In the genomic region with DNA sequence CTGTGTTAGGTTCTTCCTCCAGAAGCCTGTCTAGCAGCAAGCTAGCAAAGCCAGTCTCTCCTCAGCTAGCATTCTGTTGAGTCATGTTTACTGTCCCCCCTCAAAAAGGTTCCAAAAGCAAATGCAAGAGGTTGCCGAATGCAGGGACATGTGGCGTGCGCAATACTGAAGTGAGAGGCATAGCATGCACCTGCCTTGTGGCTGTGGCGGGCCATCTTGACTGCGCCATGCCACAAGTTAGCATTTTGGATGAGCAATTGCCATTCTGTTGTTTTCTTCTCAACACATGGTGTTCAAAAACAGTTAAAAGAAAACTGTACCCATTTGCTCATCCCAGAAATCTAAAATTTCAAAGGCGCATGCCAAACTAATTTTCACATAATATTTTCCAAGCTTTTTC, we compare ENCODE assay signal across 30 mouse cellular contexts.
DNase-seq lines count a peak whose midpoint lies in the region; ATAC-seq lines count a peak whose summit lies in the region.
"Had no signal": no experiment of that assay in that cellular context is flagged by ENCODE, and none has a peak within 500 bp of the region (broad histone marks: within the 10 kb centered on the region; RNA-seq: fewer than 3 reads in every experiment).

No protein-coding gene starts in this region.

- peak; percentile 27; the same call in 1 of the 2 replicates for ATAC-seq in forebrain, embryonic 15.5 days (replicated peaks)
- ATAC-seq in forebrain, embryonic 16.5 days: peak; percentile 65
- ATAC-seq: activated CD4-positive, CD25-positive, alpha-beta regulatory T cell, adult 4 months; CD4-positive, CD25-positive, alpha-beta regulatory T cell, adult 4 months; hindbrain, postnatal 0 days; inflammation-experienced regulatory T-cells, adult 6 months; intestine, embryonic 16.5 days had no signal

- no peaks in the 10 kb centered on the region for H3K9me3 ChIP-seq in forebrain, embryonic 15.5 days
- no peaks in the 10 kb centered on the region for H3K9me3 ChIP-seq in forebrain, embryonic 10.5 days
- no peaks in the 10 kb centered on the region for H3K9me3 ChIP-seq in forebrain, embryonic 16.5 days (ENCODE audit: control insufficient read depth, low read length)
- H3K9me3 ChIP-seq: embryonic facial prominence, embryonic 10.5 days; embryonic facial prominence, embryonic 13.5 days; heart, embryonic 10.5 days; heart, embryonic 13.5 days had no signal

- H3K4me1 ChIP-seq in forebrain, embryonic 15.5 days: peaks cover 38% of the 10 kb centered on the region
- H3K4me1 ChIP-seq in forebrain, embryonic 10.5 days: 0 out of 2 replicates have a peak, but pooled peaks cover 3% of the 10 kb centered on the region
- H3K4me1 ChIP-seq in forebrain, embryonic 16.5 days (replicated peaks; ENCODE audit: control insufficient read depth, insufficient read depth, low read length): peaks cover 18% of the 10 kb centered on the region
- H3K4me1 ChIP-seq: embryonic facial prominence, embryonic 13.5 days had no signal

- H3K27me3 ChIP-seq in forebrain, embryonic 15.5 days: no peaks in the 10 kb centered on the region
- no peaks in the 10 kb centered on the region for H3K27me3 ChIP-seq in forebrain, embryonic 10.5 days (ENCODE audit: poor library complexity, severe bottlenecking)
- H3K27me3 ChIP-seq in forebrain, embryonic 16.5 days (replicated peaks; ENCODE audit: control insufficient read depth, insufficient read depth, low read length): no peaks in the 10 kb centered on the region
- H3K27me3 ChIP-seq: embryonic facial prominence, embryonic 13.5 days; heart, embryonic 13.5 days had no signal

- WGBS in forebrain, embryonic 15.5 days: 72% methylated on average over 6 of the region's 6 CpGs
- WGBS in forebrain, embryonic 10.5 days: 99% methylated on average over 6 of the region's 6 CpGs
- 69% methylated on average over 6 of the region's 6 CpGs for WGBS in forebrain, embryonic 16.5 days

- H3K4me3 ChIP-seq in forebrain, embryonic 15.5 days: no peak overlapping the region
- H3K4me3 ChIP-seq in forebrain, embryonic 10.5 days: no peak overlapping the region
- no peak overlapping the region for H3K4me3 ChIP-seq in forebrain, embryonic 16.5 days (replicated peaks; ENCODE audit: low read length)
- H3K4me3 ChIP-seq: embryonic facial prominence, embryonic 10.5 days; embryonic facial prominence, embryonic 13.5 days; erythroblast, embryonic 14.5 days; heart, adult 2 months; heart, embryonic 10.5 days; heart, embryonic 13.5 days had no signal

- no peaks in the 10 kb centered on the region for H3K36me3 ChIP-seq in forebrain, embryonic 15.5 days
- H3K36me3 ChIP-seq in forebrain, embryonic 10.5 days (replicated peaks): no peaks in the 10 kb centered on the region
- no peaks in the 10 kb centered on the region for H3K36me3 ChIP-seq in forebrain, embryonic 16.5 days (ENCODE audit: control insufficient read depth, insufficient read depth)
- H3K36me3 ChIP-seq: embryonic facial prominence, embryonic 10.5 days; embryonic facial prominence, embryonic 13.5 days; heart, embryonic 10.5 days; heart, embryonic 13.5 days had no signal

- no peak overlapping the region for H3K4me2 ChIP-seq in forebrain, embryonic 15.5 days (replicated peaks)
- H3K4me2 ChIP-seq in forebrain, embryonic 16.5 days (ENCODE audit: low read length): no peak overlapping the region
- H3K4me2 ChIP-seq: embryonic facial prominence, embryonic 13.5 days; heart, embryonic 13.5 days; hindbrain, embryonic 14.5 days had no signal

- peak overlapping the region; percentile 43 for H3K27ac ChIP-seq in forebrain, embryonic 15.5 days (replicated peaks)
- no peak overlapping the region for H3K27ac ChIP-seq in forebrain, embryonic 10.5 days
- no peak overlapping the region for H3K27ac ChIP-seq in forebrain, embryonic 16.5 days (ENCODE audit: low read length)
- H3K27ac ChIP-seq: embryonic facial prominence, embryonic 10.5 days; embryonic facial prominence, embryonic 13.5 days; heart, adult 2 months; heart, embryonic 10.5 days; heart, embryonic 13.5 days; hindbrain, embryonic 14.5 days; hindbrain, postnatal 0 days had no signal

- H3K9ac ChIP-seq in forebrain, embryonic 15.5 days (replicated peaks): no peak overlapping the region
- no peak overlapping the region for H3K9ac ChIP-seq in forebrain, embryonic 16.5 days (replicated peaks; ENCODE audit: low read depth, low read length)
- H3K9ac ChIP-seq: embryonic facial prominence, embryonic 13.5 days; heart, embryonic 13.5 days; hindbrain, embryonic 14.5 days had no signal

- DNase-seq in forebrain, embryonic 10.5 days (ENCODE audit: extremely low spot score, low spot score): no peak
- DNase-seq in layer of hippocampus, adult 9-11 months: peak; percentile 76
- no peak for DNase-seq in layer of hippocampus, adult 8-10 months (ENCODE audit: low spot score in 2 of 2)
- DNase-seq in brain, adult 2 months (ENCODE audit: low read depth, low spot score): peak; percentile 34
- no peak for DNase-seq in retina, embryonic 14.5 days (ENCODE audit: low spot score)
- DNase-seq in kidney, postnatal 4 days: no peak
- DNase-seq: adrenal gland, adult 8-10 months; adrenal gland, postnatal 25 days; cerebellum, adult 11-12 months; cerebellum, adult 8-10 months; cerebellum, postnatal 10 days; cerebellum, postnatal 36 days; embryo, embryonic 11 days; gastrocnemius, postnatal 36 days; heart, adult 2 months; heart, postnatal 14 days; heart, postnatal 4 days had no signal

Comparison
In these comparisons a context has a peak if more than half of its experiments do, and no peak if none do; other contexts are left out.
1. DNase-seq: peak in layer of hippocampus, adult 9-11 months (single experiment) and brain, adult 2 months (single experiment); none in forebrain, embryonic 10.5 days (single experiment), layer of hippocampus, adult 8-10 months (0 of 2), retina, embryonic 14.5 days (single experiment) and kidney, postnatal 4 days (0 of 2).